Mouse (Mus musculus) heart, postnatal 4 days (tissue): ENCODE results near the gene Nhej1. TPM values are rescaled to one million over a fixed set of nuclear protein-coding genes. Genes with fewer than 3 reads are reported as not detected.

ENCODE experiments used
- DNase-seq: peaks from one replicate; pipeline ENCODE4 v3.0.0; 2021
- total RNA-seq, 2 experiments: library from RNA; stranded (reverse); gene quantifications; 2 replicates each; pipeline ENCODE4 v1.2.3; 2021

The Nhej1 gene
- total RNA-seq, 2 experiments from 2014 or later, result 2.3 to 3.1 TPM

DNA sequence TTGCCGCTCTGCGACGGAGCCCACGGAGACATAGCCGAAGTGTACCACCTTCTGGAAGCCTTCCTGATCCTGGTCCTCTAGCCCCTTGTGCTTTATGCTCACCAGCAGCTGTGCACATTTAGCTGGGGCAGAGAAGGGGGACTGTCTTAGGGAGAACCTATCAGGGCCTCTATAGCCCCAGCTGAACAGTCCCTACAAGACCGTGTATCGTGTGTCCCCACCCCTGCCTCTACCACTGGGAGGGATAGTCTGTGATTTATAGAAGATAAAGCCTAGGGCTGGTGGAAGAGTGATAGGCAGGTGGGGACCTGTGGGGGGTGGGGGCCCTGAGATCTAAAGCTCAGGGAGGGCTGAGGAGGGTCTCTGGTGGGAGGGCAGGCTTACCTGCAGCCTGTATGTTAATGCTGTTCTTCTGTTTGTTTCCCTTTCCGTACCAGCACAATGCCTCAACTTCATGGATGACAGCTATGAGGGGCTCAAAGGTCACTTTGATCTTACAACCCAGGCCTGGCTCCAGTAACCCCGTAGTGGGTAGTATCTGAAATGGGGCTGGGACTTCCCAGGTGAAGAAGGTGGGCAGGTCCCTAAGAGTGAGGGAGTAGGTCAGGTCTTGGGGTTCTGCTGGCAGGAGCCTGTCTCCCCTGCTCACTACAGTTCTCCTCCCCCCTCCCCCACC lies 197.2 kb downstream of the Nhej1 start:
- DNase-seq, result no peak

DNA sequence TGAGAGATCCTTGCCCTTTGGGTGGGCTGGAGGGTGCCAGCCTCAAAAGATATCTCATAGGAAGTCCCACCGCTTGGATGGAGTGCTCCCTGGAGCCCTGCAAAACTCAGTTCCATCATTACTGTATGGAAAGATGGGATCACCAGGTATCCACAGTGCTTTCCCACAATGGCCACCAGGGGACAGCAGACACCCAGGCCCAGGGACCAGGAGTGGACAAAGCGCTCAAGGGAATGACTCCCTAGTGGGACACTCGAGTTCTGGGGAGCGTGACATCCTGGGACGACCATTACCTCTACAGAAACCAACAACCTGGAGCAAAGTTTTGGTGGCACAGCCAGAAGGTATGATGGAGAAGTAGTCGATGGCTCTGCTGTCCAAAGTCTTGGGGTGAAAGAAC lies 198.3 kb downstream of the Nhej1 start:
- DNase-seq, result peak; percentile 61

DNA sequence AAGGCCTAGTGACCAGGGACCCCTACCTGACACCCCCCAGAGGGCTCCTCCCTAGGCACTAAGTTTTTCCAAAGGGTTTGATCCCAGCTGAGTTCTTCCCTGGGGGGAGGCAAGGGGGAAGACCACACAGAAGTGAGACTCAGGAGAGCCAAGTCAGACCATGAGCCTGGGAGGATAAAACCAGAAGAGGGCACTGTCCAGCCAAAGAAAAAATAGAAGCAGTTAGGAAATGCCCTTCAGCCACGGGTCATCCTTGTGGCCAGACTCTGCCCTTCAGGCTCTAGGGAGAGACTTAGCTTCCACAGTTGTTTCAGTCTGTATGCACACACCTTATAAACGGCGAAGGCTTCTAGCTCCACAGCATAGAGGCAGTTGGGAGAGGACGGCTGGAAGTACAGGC lies 200.5 kb downstream of the Nhej1 start:
- DNase-seq, result no peak

Other genes starting within 250 kb of the Nhej1 start
- not detected for gene Fev, start 239.8 kb downstream of the Nhej1 start, total RNA-seq
- gene Cryba2, start 232.1 kb downstream of the Nhej1 start, total RNA-seq, result not detected
- not detected for gene Cfap65, start 189.6 kb downstream of the Nhej1 start, total RNA-seq
- under 1 TPM; 0.18 to 0.26 TPM for gene Ihh, start 173.5 kb downstream of the Nhej1 start, total RNA-seq
- gene Slc23a3, start 8.7 kb upstream of the Nhej1 start, total RNA-seq, result 1 to 10 TPM; 1.2 to 1.3 TPM
- gene Cnppd1, start 17.5 kb upstream of the Nhej1 start, total RNA-seq, result 10 to 100 TPM; 27.9 to 35.0 TPM
- 10 to 100 TPM; 34.1 to 37.5 TPM for gene Retreg2, start 17.6 kb upstream of the Nhej1 start, total RNA-seq
- 10 to 100 TPM; 17.3 to 20.6 TPM for gene Zfand2b, start 43.4 kb upstream of the Nhej1 start, total RNA-seq
- 10 to 100 TPM; 20.0 to 24.1 TPM for gene Abcb6, start 55.2 kb upstream of the Nhej1 start, total RNA-seq
- 10 to 100 TPM; 10.0 to 12.0 TPM for gene Ankzf1, start 67.0 kb upstream of the Nhej1 start, total RNA-seq
- 10 to 100 TPM; 39.7 to 40.7 TPM for gene Atg9a, start 67.0 kb upstream of the Nhej1 start, total RNA-seq
- gene Glb1l, start 85.6 kb upstream of the Nhej1 start, total RNA-seq, result 10 to 100 TPM; 10.7 to 12.7 TPM
- gene Stk16, start 85.6 kb upstream of the Nhej1 start, total RNA-seq, result 10 to 100 TPM; 65.6 to 67.0 TPM
- gene Tuba4a, start 94.7 kb upstream of the Nhej1 start, total RNA-seq, result 100 to 1,000 TPM; 371 to 462 TPM
- not detected for gene A630095N17Rik, start 106.9 kb upstream of the Nhej1 start, total RNA-seq
- gene Dnajb2, start 111.2 kb upstream of the Nhej1 start, total RNA-seq, result 10 to 100 TPM; 46.4 to 49.2 TPM
- under 1 TPM; 0.41 to 0.43 TPM for gene Ptprn, start 139.3 kb upstream of the Nhej1 start, total RNA-seq
- not detected for gene Resp18, start 153.2 kb upstream of the Nhej1 start, total RNA-seq
- gene Dnpep, start 192.8 kb upstream of the Nhej1 start, total RNA-seq, result 10 to 100 TPM; 89.5 to 89.8 TPM
- 100 to 1,000 TPM; 742 to 747 TPM for gene Des, start 235.1 kb upstream of the Nhej1 start, total RNA-seq